Mouse (Mus musculus) natural killer cell, adult 2 months (primary cell): ENCODE measurements around the gene Zp3.

Experiments used
- DNase-seq, 2 experiments: peaks; one replicate each; pipeline ENCODE4 v3.0.0; 2022; ENCODE audit warnings: low spot score in 2 of 2

The Zp3 gene

DNA sequence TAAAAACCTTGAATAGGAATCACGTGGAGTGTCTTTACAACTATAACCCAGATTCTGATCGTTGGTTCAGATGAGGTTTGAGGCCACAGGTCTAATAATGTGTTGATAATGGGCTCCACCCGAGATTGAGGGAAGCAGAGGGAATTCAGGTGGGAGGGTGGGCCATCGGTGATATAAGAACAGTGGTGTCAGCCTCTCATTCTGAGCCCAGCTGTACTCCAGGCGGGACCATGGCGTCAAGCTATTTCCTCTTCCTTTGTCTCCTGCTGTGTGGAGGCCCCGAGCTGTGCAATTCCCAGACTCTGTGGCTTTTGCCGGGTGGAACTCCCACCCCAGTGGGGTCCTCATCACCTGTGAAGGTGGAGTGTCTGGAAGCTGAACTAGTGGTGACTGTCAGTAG lies at the start of gene Zp3:
TSS of gene Zp3 (plus strand) at position 196 of the 400 bp plus-strand sequence.
- DNase-seq, result no peak

DNA sequence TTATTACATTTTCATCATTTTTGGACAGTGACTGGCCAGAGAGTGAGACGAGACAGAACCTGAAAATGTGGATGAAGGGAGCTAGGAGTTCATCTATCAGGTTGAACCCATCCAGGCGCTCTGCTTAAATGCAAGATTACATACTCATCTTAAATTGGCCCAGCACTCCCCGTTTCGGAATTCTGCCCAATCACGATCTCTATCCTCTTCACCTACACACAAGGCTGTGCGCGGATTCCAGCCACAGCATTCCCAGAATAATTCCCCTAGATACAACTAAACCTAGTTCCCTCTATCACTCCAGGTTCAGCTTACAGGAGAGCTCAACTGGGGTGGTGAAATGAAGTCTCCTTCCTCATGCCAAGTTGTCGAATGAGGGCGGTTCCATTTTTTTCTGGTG lies 48.4 kb upstream of the Zp3 start:
- no peak for DNase-seq

DNA sequence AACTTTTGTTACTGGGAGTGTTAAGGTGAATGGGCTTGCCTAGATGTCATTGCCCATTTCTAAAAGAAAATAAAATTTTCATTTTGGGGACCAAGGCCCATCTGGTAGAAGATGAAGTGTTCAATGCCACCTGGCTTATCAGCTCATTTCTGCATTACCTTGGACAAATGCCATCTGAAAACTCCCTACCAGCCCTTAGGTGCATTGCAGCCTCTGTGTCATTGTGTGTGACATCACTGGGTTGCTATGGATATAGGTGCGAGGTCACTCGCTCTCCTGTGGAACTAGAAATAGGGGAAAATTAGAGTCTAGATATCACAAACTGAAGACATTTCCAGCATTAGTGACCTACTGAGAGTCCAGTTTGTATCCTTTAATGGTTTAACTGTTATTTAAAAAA lies 47.5 kb upstream of the Zp3 start:
- no peak for DNase-seq

DNA sequence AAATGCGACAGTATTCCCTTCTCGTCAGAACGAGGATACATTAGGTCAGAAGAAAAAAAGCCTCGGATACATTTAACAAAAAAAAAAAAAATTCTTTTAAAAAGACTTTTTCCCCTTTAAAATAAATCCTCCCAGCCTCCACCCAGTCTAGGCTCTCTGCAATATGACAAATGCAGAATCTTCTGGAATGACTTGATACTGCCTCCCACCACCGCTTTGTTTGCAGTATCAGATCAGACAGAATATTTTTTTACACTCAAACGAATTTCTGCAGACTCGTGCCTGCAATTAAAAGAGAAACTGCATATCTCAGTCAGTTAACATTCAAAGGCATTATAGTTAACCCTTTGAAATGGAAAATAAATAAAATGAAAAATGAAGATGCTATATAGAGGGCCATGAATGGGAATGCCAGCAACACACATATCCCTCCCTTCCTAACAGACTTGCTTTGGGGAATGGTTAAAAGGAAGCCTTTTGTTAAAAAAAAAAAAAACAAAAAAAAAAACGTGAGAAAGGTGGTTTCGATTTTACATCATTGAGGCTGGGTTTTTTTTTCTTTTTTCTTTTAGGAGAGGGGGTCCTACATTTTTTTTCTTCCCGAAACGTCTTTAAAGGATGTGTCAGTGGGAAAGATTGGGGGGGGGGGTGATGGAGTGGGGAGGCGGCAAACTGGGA lies 46.5 kb upstream of the Zp3 start:
- no peak for DNase-seq

DNA sequence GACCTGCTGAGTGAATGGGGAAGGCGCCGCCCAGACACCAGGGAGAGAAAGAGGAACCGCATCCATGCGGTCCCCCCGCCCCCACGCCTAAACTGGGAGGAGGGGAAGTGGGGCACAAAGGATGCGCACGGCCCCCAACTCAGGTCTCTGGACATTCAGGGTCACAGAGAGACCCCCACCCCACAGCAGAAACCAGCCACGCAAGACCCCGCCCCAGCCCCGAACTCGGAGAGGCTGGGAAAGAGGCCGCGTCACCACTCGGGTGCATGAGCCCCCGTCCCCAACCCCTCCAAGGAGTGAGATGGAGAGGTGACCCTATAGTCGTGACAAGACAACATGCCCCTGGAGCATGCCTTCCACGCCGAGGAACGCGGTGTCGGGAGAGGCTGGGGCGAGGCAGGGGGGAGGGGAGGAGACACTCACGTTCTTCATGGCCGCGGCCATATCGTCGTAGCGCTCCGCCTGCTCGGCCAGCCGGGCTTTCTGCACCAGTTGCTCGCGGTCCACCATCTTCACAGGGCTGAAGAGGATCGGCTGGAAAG lies 45.9 kb upstream of the Zp3 start:
- DNase-seq, result peak in 1 of 2 experiments; percentile 60

DNA sequence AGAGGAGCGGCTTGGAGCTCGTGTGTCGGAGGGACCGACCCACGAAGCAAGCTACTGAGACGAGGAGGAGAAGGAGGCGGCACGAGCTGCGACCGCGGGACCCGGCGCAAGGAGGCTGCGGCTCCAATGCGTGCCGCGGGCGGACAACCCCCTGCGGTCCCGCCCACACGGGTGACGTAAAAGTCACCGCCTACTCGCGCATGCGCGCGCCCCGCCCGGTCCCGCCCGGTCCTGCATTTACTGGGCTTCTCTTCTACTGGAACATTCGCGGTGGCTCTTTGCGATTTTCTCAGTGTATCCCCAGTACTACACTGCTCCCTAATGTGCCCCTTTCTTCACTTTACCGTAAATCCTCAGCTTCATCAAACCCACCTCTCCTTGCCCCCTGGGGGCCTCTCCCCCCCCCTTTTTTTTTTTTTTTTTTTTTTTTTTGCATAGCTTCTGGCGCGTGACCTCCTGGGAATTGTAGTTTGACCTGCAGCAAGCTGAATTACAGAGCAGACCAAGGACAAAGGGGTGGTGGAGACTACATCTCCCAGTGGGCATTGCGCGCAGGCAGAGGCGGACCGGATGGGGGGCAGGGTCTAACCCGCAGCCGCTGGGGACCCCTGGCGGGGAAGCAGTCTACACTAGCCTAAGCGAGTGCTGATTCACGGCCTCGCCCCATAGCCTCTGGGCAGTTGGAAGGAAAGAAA lies 45.3 kb upstream of the Zp3 start, which contains the start of gene Ywhag:
TSS of gene Ywhag (minus strand) at position 136 of the 695 bp plus-strand sequence.
- peak; percentile 98 for DNase-seq

DNA sequence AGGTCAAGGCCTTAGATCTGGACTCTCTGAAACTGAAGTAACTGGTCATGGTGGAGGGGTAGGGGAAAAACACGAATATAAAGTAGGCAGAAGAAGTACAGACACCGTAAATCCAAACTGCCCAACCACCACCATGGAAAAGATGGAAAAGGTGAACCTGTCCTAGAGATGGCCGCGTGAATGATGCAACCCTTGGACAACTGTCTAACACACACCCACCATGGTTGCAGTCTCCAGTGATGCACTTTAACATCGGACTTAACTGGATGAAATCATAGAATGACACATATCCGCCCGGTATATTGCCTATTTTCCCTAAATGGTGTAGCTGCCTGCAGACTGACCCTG lies 44.7 kb upstream of the Zp3 start:
- no peak for DNase-seq

DNA sequence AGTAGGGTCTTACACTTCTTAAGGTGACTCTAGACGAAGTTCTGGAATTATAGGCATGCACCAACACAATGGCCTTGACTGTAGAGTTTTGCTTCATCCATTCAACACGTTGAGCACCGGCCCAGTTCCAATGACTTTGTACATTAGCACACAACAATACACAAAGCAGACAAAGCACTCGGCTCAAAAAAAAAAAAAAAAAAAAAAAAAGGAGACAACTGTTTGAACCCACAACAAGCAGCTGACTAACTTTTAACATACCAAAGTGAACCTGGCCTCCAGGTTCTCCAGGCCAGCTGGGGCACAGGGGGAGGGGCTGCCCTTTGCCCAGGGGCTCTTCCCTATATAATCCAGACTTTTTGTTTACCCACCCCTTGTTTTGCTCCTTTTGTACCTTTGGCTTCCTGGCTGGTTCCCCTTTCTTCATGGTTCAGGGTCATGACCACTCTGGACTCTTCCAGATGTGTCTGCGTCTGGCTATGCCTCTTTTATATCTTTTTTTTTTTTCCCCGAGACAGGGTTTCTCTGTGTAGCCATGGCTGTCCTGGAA lies 44.2 kb upstream of the Zp3 start:
- DNase-seq, result no peak

DNA sequence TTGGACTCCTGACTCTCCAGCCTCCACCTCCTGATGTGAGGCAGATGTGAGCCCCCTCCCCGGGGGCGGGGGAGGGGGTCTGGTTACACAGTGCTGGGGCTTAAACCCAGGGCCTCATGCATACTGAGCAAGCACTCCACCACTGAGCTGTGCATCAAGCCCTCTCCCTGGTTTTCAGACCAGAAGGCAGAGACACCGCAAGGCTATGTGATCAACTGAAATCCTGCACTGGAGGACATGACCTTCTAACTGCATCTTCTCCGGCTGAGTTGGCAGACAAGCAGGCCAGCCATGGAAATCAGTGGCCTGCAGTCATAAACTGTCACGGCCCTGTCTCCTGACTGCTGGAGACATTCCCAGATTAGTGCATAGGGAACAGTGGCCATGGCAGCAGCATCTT lies 39.3 kb upstream of the Zp3 start:
- DNase-seq, result no peak

DNA sequence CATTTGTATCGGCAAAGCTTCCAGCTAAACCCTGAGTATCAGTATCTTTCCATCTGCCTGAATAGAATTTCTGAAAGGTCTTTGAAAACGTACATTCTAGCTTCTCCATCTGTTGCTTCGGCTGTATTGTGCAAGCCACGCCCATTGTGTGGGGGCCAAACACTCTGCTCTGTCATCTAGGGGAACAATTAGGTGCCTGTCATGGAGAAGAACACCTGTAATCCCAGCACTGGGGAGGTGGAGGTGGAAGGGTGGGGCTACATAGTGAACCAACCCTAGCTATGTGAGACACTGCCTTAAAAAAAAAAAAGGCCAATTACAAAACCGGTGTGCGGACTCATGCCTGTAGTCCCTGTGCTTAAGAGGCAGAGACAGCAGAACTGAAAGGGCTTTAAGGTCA lies 37.2 kb upstream of the Zp3 start:
- no peak for DNase-seq

DNA sequence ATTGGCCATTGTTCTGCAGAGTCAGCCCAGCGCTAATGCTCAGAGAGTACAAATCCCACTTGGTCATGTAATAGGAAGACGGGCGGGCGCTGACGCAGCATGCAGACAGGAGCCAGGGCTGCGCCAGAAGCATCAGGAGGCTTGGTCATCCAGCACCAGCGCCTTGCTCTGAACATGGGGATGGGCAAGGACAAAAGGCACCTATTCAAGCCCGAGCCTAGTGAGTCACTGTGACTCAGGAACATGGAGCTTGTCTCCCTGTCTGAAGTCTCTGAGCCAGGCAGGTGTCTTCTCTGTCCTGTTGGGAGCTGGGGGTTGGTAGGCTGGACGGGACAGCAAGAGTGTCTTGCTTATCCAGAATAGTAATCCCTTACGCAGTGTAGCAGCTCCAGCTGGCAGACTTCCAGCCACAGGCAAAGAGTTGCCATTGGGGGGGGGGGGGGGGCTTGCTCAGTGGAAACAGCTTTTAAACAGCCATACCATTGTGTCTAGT lies 33.9 kb upstream of the Zp3 start:
- DNase-seq, result no peak

DNA sequence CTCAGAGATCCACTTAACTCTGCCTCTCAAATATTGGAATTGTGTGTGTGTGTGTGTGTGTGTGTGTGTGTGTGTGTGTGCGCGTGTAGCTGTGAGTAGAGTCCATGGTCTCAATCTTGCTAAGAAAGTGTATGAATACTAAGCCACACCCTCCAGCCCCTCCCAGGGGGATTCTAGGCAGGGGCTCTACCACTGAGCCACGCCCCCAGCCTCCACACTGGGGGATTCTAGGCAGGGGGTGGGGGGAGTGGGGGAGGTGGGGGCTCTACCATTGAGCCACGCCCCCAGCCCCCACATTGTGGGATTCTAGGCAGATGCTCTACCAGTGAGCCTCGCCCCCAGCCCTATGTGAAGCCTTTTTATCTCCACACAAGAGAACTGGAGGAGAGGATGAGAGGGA lies 33.3 kb upstream of the Zp3 start:
- DNase-seq, result no peak

DNA sequence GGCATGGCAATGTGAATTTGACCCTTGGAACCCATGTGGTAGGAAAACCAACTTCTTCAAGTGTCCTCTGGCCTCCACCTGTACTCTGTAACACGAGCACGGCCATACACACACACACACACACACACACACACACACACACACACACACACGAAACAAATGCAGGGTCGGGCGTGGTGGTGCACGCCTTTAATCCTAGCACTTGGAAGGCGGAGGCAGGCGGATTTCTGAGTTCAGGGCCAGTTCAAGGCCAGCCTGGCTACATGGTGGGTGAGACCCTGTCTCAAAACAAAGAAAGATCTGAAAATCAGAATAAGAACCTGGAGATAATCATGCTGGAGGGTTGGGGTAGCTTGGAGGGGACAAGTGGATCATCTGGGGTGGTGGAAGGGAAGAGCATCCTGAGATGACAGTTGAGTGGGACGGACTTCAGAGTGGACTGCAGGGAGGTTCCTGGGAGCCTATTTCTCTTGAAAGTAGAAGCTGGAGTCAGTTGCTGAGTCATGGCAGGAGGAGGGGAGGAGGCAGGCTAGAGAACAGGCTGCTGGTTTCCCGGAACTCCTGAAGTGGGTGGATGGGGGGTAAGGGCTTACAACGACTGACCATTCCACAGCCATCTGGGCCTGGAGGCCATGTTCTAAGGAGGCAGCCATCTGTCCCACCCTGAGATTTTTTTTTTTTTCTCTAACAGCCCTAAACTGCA lies 29.0 kb upstream of the Zp3 start:
- no peak for DNase-seq

DNA sequence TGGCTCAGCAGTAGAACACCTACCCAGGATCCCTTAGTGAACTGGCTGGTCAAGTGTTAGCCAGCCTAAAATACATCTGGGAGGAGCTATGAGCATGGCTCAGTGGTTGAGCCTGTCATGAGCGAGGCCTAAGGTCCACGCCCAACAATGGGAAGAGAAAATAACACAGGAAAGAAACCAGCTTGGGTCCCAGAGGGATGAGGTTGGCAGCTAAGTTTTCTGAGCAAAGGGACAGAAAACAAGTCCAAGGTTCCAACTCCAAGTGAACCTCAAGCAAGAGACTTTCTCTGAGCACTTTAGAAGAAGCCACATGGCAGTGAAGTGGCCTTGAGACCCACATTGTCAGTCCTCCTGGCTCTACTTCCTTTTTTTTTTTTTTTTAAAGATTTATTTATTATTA lies 28.2 kb upstream of the Zp3 start:
- DNase-seq, result no peak

DNA sequence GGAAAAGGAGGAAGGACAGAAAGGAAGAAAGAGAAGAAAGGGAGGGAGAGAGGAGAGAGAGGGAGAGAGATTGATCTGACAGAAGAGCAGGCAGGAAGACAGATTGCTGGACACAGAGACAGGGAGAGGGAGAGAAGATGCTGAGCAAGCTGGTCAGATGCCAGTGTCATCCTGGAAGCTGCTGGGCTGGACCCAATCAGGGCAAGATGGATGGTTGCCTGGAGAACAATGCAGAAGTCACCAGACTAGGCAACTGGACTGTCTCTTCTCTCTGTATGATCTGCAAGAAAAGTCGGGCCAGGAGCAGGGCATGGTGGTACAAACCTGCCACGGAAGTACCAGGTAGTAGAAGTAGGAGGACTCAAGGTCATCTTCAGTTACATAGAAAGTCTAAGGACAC lies 27.1 kb upstream of the Zp3 start:
- no peak for DNase-seq

DNA sequence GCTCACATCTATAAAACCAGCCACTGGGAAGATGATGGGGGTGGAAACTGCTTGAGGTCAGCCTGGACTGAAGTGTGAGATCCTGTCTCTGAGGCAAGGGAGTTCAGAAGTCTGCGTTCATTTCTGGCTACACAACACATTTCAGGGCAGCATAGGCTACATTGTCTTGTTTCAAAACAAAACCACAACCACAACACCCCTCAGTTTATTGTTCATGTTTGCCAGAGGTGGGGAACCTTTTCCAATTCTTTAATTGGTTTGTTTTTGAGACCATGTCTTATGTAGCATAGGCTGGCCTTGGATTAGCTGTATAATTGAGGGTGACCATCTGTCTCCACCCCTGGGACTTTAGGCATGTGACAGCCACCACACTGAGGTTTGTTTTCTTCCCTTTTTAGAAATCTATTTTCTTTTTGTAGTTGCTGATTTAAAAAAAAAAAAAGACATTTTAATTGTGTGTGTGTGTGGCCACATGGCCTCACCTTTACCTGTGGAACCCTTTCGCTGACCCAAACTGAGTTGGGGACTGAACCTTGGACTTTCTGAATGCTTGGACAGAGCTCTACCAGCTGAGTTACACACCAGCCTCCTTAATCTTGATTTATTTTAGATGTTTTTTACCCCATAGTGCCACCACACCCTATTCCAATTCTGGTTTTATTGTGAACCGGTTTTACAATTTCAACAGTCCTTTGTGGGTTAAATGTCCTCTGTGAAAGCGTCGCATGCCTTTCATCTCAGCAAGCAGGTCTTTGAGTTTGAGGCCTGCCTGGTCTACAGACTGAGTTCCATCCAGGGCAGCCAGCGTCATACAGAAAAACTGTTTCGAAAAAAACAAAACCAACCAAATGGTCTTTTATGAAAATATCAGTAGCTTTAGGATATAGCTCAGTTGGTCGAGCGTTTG lies 23.3 kb upstream of the Zp3 start:
- peak; percentile 34 to 51 for DNase-seq

DNA sequence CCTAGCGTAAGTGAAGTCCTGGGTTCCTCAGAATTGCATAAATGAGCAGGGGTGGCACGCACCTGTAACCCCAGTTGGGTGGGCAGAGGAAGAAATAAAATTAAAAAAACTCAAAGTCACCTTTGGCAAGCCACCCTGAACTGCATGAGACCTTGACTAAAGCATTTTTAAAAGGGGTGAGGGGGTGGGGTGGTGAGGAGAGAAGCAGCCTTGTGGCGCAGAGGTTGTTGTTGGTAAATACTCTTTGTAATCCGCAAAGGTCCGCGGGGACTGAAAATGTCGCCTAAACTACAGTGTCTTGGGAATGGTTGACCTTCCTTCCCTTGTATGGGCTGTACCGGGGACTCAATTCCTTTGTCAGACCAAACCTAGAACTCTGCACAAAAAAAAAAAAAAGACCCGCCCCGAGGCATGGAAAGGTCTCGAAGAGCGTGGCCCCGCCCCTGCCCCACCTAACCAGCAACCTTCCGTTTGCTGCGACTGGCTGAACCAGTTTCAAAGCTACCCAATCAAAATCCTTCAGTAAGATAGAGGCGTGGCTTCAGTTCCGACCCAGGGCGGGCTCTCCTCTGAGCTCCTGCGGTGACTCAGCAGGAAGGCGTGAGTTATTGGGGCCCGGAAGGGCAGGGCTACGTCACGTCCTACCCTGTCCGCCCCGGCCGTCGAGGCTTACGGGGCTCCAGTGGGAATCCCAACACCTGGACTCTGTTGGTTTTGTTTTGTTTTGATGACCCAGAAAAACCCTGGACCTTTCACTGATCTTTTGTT lies 22.5 kb upstream of the Zp3 start:
- peak; percentile 92 to 94 for DNase-seq

DNA sequence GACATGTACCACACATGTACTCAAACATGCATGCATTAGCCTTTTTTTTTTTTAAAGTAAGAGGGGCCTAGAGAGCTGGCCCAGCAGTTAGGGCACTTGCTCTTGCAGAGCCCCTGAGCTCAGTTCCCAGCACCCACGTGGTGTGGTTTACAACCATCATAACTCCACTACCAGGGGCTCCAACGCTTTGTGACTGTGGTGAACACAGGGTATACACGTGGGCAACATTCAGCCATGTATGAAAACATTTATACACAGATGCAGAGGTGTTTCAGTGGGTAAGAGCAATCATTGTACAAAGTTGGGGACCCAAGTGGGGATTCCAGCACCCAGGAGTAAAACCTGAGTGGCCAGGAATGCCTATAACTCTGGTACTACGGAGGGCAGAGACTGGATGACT lies 21.5 kb upstream of the Zp3 start:
- no peak for DNase-seq

DNA sequence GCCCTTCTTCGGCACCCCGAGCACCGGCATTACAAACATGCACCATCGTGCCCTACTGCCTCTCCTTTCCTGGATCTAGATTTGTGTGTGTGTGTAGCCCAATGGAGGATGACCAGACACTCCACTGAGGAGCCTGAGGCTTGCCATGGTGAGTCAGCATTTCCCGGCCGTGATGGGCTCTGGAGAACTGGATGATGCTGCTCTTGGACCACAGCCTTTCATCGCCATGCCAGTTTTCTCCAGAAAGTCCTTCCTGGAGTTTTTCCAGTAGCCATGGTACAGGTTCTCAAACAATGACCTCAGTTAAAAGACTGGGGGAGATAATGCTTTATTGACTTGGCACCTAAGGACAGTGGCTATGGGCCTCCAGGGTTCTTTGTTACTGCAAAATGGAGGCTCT lies 20.0 kb upstream of the Zp3 start:
- DNase-seq, result no peak

DNA sequence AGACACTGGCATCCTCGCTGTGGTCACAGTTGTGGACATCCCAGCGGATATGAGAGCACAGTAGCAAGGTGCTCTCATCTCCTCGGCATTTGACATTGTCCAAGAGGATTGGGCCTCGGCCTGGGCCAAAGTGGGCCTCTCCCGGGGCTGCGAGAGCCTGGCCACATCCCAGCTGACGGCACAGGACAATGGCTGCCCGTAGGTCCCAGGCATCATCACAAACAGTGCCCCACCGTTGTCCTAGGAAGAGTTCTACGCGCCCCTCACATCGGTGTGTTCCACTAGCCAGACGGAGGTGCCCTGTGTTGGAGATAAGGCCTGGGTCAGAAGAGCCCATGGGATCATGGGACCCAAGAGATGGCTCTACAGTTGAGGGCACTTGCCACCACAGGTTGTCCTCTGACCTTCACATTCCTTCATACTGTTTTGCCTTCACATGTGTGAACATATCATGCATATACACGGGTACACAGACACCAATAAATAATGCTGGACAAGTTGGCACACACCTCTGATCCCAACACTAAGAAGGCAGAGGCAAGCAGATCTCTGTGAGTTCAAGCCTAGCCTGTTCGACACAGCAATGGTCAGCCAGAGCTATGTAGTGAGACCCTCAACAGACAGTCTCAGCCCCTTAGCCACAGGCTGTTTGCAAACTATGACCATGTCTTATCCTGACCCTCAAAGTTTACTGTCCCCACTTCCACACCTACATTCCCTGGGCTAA lies 18.8 kb upstream of the Zp3 start:
- no peak for DNase-seq
